Mouse (Mus musculus): ENCODE results near the gene Rspry1. TPM values are rescaled to one million over a fixed set of nuclear protein-coding genes. Genes with fewer than 3 reads are reported as not detected.

Rspry1 gene
- total and polyA plus RNA-seq, 2 experiments from 2014 or later, result 15.8 to 22.7 TPM

- DNase-seq (ENCODE audit: low spot score), result no peak
- no peak within 1 kb of the TSS for H3K9ac ChIP-seq (replicated peaks; ENCODE audit: low read depth, low read length)
- H3K4me2 ChIP-seq (ENCODE audit: low read depth, low read length), result peak within 1 kb of the TSS; percentile 49
These were observed 94.3 kb downstream of the Rspry1 start, which contains the start of gene Pllp for GRCm38 (mm10) chr8:94695994-94696384. Gene Pllp, minus strand, starts transcription at chr8:94696278.

GRCm38 (mm10) chr8:94696566-94696965, 94.8 kb downstream of the Rspry1 start:
- no peak overlapping the region for H3K27ac ChIP-seq (ENCODE audit: low read depth)
- no peak overlapping the region for H3K4me2 ChIP-seq (ENCODE audit: low read depth, low read length)
- no peaks in the 10 kb centered on the region for H3K9me3 ChIP-seq (replicated peaks; ENCODE audit: control insufficient read depth, low read length)
- no peak overlapping the region for H3K9ac ChIP-seq (replicated peaks; ENCODE audit: low read depth, low read length)
- peaks cover 55% of the 10 kb centered on the region for H3K27me3 ChIP-seq (ENCODE audit: control insufficient read depth, insufficient read depth, low read length)
- 58% methylated on average over 3 of the region's 3 CpGs for WGBS
- 0 out of 2 replicates have a peak, but pooled peaks cover 5% of the 10 kb centered on the region for H3K4me1 ChIP-seq (ENCODE audit: control insufficient read depth, insufficient read depth)
- no peaks in the 10 kb centered on the region for H3K36me3 ChIP-seq (replicated peaks; ENCODE audit: control insufficient read depth, insufficient read depth, low read length)
- DNase-seq (ENCODE audit: low spot score) (no peak), ATAC-seq (ENCODE audit: insufficient read depth, low read depth) (no peak)
- TF ChIP-seq CTCF (IDR thresholded peaks at IDR 0.05; ENCODE audit: low read depth), result no peak
- no peak for TF ChIP-seq EP300 (IDR thresholded peaks at IDR 0.05; ENCODE audit: low read depth)
- no peak overlapping the region; the same call in 1 of the 2 replicates for H3K4me3 ChIP-seq (ENCODE audit: low read depth, low read length)

More at GRCm38 (mm10) chr8:94695994-94696384, 94.3 kb downstream of the Rspry1 start, which contains the start of gene Pllp:
- Histone ChIP-seq H3K27ac (ENCODE audit: low read depth) (no peak within 1 kb of the TSS), H3K9me3 (replicated peaks; ENCODE audit: control insufficient read depth, low read length) (no peaks in the 10 kb centered on the region), H3K36me3 (replicated peaks; ENCODE audit: control insufficient read depth, insufficient read depth, low read length) (no peaks in the 10 kb centered on the region), H3K27me3 (ENCODE audit: control insufficient read depth, insufficient read depth, low read length) (peaks cover 55% of the 10 kb centered on the region), H3K4me1 (ENCODE audit: control insufficient read depth, insufficient read depth) (0 out of 2 replicates have a peak, but pooled peaks cover 5% of the 10 kb centered on the region), H3K4me3 (ENCODE audit: low read depth, low read length) (peak within 1 kb of the TSS; percentile 23)
- WGBS, result under 1% methylated on average over 36 of the region's 41 CpGs
- peak; percentile 57 for ATAC-seq (ENCODE audit: insufficient read depth, low read depth)
- TF ChIP-seq CTCF (IDR thresholded peaks at IDR 0.05; ENCODE audit: low read depth), result no peak
- no peak for TF ChIP-seq EP300 (IDR thresholded peaks at IDR 0.05; ENCODE audit: low read depth)

- H3K9me3 ChIP-seq (replicated peaks; ENCODE audit: control insufficient read depth, low read length), result no peaks in the 10 kb centered on the region
- H3K4me3 ChIP-seq (ENCODE audit: low read depth, low read length), result no peak overlapping the region
- no peak overlapping the region for H3K4me2 ChIP-seq (ENCODE audit: low read depth, low read length)
- no peak for ATAC-seq (ENCODE audit: insufficient read depth, low read depth)
- H3K36me3 ChIP-seq (replicated peaks; ENCODE audit: control insufficient read depth, insufficient read depth, low read length), result no peaks in the 10 kb centered on the region
- TF ChIP-seq CTCF (IDR thresholded peaks at IDR 0.05; ENCODE audit: low read depth), result no peak
- no peak for TF ChIP-seq EP300 (IDR thresholded peaks at IDR 0.05; ENCODE audit: low read depth)
- no peak for DNase-seq (ENCODE audit: low spot score)
- no peak overlapping the region for H3K27ac ChIP-seq (ENCODE audit: low read depth)
- WGBS, result 76% methylated on average over 6 of the region's 6 CpGs
- peaks cover 50% of the 10 kb centered on the region for H3K27me3 ChIP-seq (ENCODE audit: control insufficient read depth, insufficient read depth, low read length)
- 0 out of 2 replicates have a peak, but pooled peaks cover 5% of the 10 kb centered on the region for H3K4me1 ChIP-seq (ENCODE audit: control insufficient read depth, insufficient read depth)
- H3K9ac ChIP-seq (replicated peaks; ENCODE audit: low read depth, low read length), result no peak overlapping the region
These were observed 96.2 kb downstream of the Rspry1 start for GRCm38 (mm10) chr8:94697956-94698355.

- 73% methylated on average over 16 of the region's 16 CpGs for WGBS
- Histone ChIP-seq H3K4me3 (ENCODE audit: low read depth, low read length) (no peak overlapping the region), H3K27me3 (ENCODE audit: control insufficient read depth, insufficient read depth, low read length) (peaks cover 36% of the 10 kb centered on the region), H3K4me2 (ENCODE audit: low read depth, low read length) (no peak overlapping the region), H3K9me3 (replicated peaks; ENCODE audit: control insufficient read depth, low read length) (no peaks in the 10 kb centered on the region), H3K36me3 (replicated peaks; ENCODE audit: control insufficient read depth, insufficient read depth, low read length) (no peaks in the 10 kb centered on the region), H3K4me1 (ENCODE audit: control insufficient read depth, insufficient read depth) (0 out of 2 replicates have a peak, but pooled peaks cover 5% of the 10 kb centered on the region), H3K27ac (ENCODE audit: low read depth) (no peak overlapping the region), H3K9ac (replicated peaks; ENCODE audit: low read depth, low read length) (no peak overlapping the region)
- no peak for ATAC-seq (ENCODE audit: insufficient read depth, low read depth)
- no peak for DNase-seq (ENCODE audit: low spot score)
- TF ChIP-seq CTCF (IDR thresholded peaks at IDR 0.05; ENCODE audit: low read depth) (no peak), EP300 (IDR thresholded peaks at IDR 0.05; ENCODE audit: low read depth) (no peak)
These were observed 97.6 kb downstream of the Rspry1 start for GRCm38 (mm10) chr8:94699366-94699765.

GRCm38 (mm10) chr8:94700421-94700935, 98.7 kb downstream of the Rspry1 start:
- Histone ChIP-seq H3K9ac (replicated peaks; ENCODE audit: low read depth, low read length) (no peak overlapping the region), H3K9me3 (replicated peaks; ENCODE audit: control insufficient read depth, low read length) (no peaks in the 10 kb centered on the region), H3K4me3 (ENCODE audit: low read depth, low read length) (no peak overlapping the region), H3K4me1 (ENCODE audit: control insufficient read depth, insufficient read depth) (0 out of 2 replicates have a peak, but pooled peaks cover 3% of the 10 kb centered on the region), H3K36me3 (replicated peaks; ENCODE audit: control insufficient read depth, insufficient read depth, low read length) (no peaks in the 10 kb centered on the region), H3K27ac (ENCODE audit: low read depth) (no peak overlapping the region), H3K27me3 (ENCODE audit: control insufficient read depth, insufficient read depth, low read length) (peaks cover 25% of the 10 kb centered on the region), H3K4me2 (ENCODE audit: low read depth, low read length) (no peak overlapping the region)
- no peak for TF ChIP-seq CTCF (IDR thresholded peaks at IDR 0.05; ENCODE audit: low read depth)
- no peak for TF ChIP-seq EP300 (IDR thresholded peaks at IDR 0.05; ENCODE audit: low read depth)
- ATAC-seq (ENCODE audit: insufficient read depth, low read depth) (no peak), DNase-seq (ENCODE audit: low spot score) (no peak)
- WGBS, result 73% methylated on average over 4 of the region's 4 CpGs

GRCm38 (mm10) chr8:94702156-94702555, 100.4 kb downstream of the Rspry1 start:
- Histone ChIP-seq H3K9me3 (replicated peaks; ENCODE audit: control insufficient read depth, low read length) (no peaks in the 10 kb centered on the region), H3K9ac (replicated peaks; ENCODE audit: low read depth, low read length) (no peak overlapping the region), H3K36me3 (replicated peaks; ENCODE audit: control insufficient read depth, insufficient read depth, low read length) (no peaks in the 10 kb centered on the region), H3K4me3 (ENCODE audit: low read depth, low read length) (no peak overlapping the region), H3K4me2 (ENCODE audit: low read depth, low read length) (no peak overlapping the region), H3K27ac (ENCODE audit: low read depth) (no peak overlapping the region), H3K27me3 (ENCODE audit: control insufficient read depth, insufficient read depth, low read length) (peaks cover 8% of the 10 kb centered on the region), H3K4me1 (ENCODE audit: control insufficient read depth, insufficient read depth) (peaks cover 7% of the 10 kb centered on the region; the same call in 1 of the 2 replicates)
- TF ChIP-seq CTCF (IDR thresholded peaks at IDR 0.05; ENCODE audit: low read depth), result no peak
- no peak for TF ChIP-seq EP300 (IDR thresholded peaks at IDR 0.05; ENCODE audit: low read depth)
- ATAC-seq (ENCODE audit: insufficient read depth, low read depth) (no peak), DNase-seq (ENCODE audit: low spot score) (no peak)
- 60% methylated on average over 3 of the region's 3 CpGs for WGBS
